Mouse (Mus musculus) brain, adult 2 months (tissue): ENCODE data around the gene 0610012G03Rik.

Experiments
- DNase-seq: peaks from one replicate; pipeline ENCODE4 v3.0.0; 2011; ENCODE audit warnings: low read depth, low spot score

The 0610012G03Rik gene

DNA sequence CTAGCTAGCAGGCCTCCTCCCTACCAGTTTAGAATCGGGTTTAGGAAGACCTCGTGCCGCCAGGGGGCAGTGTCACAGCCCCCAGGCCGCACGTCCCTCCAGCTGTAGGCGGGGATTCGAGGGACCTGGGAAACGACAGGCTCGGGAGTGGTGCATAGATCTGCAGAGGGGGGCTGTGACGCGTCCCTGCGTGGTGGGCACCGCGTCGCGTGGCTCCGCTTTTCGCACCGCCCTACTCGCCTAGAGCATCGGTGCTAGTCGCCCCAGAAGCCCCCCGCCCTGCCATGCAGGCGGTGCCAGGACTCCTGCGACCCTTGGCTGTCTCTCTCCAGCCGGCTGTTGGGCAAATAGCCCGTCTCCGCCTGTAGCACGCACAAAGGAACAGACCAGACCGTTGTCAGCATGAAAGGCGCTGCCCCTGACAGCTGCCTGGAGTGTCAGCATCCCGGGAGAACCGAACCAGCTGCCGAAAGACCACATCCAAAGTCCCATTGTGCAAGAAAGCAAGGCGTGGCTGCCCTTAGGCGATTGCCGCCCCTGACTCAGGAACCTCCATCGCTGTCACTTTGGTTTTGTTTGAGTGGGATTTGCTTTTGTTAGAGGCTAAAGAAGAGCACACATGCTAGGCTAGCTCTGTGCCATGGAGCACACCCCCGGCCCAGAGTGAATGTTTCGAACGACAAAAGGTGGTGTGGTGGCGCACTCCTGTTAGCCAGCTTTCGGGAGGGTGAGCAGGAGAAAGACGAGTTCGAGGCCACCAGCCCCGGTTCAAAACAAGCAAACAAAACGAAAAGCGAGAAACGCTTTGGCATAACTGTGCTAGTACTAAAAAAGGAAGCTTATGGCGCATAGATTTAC lies 15.2 kb downstream of the 0610012G03Rik start:
- DNase-seq, result peak; percentile 99

DNA sequence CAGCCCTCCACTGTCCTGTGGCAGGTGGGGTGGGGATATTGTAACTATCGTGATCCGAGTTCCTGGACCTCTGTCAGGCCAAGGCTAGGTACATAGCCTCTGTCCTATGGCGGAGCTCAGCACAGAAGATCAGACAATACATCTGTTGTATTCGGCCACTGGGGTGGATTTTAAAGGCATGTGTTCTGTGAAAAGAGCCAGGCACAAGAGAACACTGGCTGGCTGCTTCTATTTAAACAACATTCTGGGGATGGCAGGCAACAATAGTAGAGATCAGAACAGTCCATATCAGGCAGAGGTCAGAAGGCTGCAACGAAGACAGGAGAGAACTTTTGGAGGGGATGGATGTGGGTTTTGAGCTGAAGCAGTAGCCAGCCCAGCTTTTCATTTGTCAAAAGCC lies 16.0 kb downstream of the 0610012G03Rik start:
- DNase-seq, result peak; percentile 80

DNA sequence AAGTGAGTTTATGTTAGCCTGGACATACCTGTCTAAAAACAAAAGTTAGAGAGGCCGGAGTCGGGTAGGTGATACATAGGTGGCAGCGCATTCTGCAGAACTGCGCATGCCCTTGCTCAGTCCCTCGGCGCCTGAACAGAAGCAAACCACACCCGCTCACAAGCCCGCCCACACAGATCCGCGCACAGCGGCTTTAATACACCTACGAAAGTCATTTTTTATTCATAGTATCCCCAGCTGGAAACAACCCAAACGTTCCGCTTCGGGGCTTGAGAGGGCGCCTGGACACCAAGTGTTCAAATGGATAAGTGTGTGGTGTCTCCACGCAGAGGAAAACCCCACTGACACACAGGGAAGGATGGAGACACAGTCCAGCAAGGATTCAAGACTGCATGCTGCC lies 17.0 kb downstream of the 0610012G03Rik start:
- DNase-seq, result peak; percentile 76

DNA sequence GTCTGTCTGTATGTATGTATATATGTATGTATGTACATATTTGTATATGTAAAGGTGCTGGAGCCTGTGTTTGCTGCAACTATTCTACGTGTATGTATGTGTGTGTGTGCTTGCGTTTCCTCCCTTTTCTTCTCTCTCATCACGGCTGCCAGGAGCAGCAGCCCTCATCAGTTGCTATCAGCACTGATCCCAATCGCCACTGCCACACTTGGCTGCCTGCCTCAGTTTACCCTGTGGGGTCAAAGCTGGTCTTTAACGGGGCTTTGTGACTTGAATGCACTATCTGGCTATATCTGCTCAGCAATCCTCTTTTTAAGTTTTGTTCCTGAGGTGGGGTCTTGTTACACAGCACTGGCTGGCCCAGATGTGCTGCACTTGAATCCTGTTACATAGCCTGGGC lies 20.9 kb downstream of the 0610012G03Rik start:
- DNase-seq, result no peak

DNA sequence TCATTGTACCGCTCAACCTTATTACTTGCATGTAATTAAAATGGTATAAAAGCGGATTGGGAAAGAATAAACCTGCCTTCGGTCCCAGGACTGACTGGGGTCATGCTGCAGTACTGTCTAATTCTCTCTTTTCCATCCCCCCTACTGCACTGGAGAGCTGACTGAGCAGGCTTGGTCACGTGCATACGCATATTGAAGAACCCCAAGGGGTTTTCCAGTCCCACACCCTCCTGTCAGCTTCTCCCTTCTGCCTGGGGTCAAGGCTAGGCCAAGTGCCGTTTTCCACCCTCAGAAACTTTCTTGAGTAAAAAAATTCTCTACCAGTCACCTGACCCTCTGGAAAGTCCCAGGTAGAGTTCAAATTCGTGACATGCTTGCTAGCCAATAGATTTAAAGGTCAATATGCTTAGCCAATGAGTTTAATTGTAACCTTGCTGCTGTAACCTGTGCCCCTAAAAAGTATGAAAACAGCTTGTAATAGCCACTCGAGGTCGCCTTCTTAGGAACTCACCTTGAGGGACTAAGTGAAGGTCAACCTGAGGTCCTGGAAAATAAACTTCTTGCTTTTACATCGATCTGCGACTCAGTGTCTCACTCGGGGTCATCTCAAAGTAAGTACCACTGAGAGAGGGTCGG lies 21.6 kb downstream of the 0610012G03Rik start:
- DNase-seq, result no peak

DNA sequence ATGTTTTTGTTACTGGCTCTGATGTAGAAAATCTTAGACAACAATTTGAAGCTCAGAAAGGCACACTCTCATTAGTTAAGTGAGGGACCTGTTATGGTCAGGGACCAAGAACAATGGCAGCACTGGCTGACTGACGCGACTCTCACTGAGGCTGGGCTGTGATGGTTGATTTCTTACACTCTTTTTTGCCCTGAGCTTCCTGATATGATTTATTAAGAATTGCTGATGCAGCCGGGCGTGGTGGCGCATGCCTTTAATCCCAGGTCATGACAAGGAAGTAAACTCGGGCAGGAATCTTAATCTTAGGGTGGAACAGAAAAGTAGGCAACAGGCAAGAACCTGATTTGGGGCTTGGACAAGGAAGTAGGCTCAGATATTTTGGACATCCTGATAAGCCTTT lies 22.2 kb downstream of the 0610012G03Rik start:
- no peak for DNase-seq

DNA sequence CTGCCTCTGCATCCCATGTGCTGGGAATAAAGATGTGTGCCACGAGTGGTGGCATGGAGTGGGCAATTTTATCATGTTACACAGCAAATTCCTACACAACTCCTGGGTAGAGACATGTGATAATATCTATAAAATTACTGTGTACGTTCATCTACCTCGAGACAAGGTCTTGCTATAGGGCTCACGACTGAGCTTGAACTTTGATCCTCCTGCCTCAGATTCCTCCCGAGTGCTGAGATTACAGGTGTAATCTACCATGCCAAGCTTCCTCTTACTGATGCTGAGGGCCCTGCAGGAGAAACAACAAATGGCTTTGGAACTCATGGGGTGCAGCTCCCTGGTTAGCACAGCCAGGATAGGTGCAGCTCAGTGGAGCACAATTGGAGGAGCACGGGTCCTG lies 23.9 kb downstream of the 0610012G03Rik start:
- no peak for DNase-seq

DNA sequence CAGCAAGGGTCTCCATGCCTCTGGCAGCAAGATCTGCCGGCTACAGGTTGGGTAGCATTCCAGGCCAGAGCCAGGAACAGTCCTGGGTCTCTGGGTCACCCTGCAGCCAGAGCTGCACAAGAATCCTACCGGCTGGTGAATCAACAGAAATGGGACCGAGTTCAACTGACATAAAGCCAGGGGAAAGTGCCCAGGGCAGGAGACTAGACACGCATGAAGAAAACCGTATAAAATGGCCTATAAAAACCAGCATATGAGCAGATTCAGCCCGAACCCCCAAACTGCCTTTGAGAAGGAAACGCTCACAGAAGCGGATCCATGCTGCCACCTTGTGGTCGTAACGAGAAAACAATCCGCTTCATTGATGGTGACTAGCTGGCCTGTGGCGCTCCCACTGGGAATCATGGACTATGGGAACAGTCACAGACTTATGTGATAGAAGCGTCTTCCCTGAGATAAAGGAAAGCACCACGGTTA lies 30.0 kb downstream of the 0610012G03Rik start:
- DNase-seq, result peak; percentile 95

DNA sequence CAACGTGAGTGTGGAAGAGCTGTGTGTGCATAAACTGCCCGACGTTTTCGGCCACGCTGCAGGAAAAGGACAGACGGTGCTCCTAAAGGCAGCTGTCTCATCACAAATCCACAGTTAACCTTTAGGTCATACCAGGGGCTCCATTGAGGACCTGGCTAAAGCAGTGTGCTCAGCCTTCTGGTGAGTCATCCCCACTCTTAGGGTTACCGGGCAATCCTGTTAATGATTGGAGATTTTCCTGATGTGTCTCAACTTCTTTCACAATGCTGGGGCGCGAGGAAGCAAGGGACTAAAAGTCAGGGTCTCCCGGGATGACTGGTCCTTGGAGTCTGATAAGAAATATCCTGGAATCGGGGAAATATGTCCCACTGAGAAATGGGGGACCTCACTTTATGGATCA lies 30.5 kb downstream of the 0610012G03Rik start:
- DNase-seq, result no peak

DNA sequence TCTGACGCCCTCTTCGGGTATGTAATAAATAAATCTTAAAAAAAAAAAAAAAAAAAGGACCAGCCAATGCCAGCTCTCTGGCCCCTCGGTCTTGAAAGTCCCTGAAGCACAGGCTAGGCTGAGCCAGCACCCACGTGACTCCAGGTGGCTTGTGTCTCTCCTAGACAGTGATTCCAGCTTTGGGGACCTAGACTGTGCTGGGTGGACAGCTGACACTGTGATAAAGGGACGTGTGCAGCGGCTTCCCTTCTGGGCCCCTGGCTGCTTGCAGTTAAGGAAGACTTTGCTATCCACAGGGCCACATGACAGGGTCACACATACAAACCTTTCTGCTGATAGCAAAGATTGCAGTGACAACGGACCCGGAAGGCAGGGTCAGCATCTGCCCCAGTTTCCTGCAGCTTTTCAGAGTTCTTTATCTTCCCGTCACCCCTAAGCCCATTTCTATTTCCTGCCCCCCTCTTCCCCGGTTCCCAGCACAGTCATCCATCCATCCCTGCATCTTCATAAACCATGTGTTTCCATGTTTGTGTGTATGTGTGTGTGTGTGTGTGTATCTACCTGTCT lies 37.9 kb downstream of the 0610012G03Rik start:
- DNase-seq, result no peak

DNA sequence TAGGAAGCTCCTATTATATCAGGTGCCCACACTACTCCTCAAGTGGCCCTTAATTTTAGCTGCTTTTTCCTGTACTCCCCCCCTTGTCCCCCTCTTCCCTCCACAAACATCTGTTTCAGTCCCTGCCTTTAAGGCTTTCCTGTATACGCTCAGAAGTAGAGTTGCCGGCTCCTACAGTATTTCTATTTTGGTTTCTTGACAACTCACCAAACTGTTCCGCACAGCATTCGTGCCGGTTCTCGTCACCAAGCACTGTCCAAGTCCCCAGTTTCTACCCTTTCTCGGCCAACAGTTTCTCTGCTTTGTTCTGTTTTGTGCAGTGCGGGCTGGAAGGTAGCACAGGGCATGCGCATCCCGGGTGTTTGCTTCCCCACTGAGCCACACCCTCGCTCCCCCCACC lies 39.3 kb downstream of the 0610012G03Rik start:
- peak; percentile 86 for DNase-seq

DNA sequence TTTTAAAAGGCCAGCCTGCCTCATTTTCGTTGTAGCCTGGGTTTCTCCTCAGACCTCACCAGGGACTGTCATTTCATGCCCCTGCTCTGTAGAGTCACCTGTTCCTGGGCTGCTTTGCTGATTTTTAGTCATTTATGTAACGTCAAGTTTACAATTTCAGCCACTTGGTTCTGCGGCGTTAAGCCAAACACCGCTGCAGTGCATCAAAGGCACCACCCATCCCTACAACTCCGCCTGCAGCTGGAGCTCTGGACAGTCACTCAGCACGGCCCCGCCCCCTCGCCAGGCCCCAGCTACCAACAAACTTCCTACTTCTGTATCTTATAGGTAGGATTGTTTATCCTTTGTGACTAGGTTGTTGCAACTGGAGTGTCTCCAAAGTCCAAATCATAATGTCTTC lies 41.4 kb downstream of the 0610012G03Rik start:
- peak; percentile 68 for DNase-seq

DNA sequence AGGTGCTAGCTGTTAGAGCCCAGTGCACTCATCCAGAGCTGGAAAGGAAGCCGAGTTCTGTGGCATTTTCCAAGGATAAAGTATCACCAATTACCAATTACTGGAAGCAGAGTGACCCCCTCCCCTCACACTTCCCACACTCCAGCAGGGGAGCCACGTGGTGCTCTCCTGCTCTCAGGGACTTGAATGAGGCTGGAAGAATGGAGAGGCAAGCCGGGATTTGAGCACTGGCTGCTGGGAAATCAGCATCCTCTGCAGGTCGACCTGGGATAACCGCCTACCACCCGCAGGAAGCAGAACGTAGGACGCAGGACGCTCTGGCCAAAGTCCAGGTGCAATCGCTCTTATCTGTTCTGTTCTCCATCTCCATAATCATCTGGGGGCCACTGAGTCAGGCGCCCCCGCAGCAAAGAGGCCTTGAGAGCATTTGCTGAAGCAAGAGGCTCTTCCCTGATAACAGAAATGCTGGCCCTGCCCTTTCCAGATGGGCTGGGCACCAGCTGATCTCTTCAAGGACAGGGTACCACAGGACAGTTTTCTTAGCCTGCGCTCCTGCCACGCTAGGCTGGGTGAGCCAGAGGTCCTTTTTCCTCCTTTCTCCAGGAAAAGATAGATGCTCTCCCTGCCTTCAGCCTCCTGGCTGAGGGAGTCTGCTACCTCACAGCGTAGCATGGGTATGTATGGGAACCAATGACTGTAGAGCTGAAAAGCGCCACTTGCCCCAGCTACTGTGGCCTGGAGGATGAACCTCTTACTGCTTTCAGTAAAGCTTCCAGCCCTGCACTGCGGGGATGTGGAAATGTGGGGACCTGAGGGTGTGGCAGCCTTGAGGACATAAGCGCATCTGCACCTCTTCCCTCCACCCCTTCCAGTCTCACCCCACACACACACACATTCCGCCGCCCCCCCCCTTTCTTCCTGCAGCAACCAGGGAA lies 42.1 kb downstream of the 0610012G03Rik start:
- DNase-seq, result peak; percentile 76

DNA sequence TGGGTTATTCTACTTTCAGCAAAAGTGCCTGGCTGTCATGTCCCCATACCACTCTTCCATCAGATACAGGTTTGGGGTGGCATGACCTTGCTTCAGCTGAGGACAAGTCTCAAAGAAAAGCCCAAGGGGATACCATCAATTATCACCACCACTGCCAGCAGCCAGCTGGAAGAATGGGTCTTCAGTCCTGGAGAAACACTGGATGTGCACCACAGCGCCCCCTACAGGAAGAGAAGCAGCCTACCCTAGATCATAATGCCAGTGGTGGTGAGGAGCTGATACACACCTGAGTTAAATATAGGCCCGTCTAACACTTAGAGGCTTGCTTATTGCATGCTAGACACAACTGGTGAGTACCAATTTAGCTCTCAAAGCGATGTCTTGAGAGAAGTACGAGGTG lies 43.0 kb downstream of the 0610012G03Rik start:
- peak; percentile 15 for DNase-seq

DNA sequence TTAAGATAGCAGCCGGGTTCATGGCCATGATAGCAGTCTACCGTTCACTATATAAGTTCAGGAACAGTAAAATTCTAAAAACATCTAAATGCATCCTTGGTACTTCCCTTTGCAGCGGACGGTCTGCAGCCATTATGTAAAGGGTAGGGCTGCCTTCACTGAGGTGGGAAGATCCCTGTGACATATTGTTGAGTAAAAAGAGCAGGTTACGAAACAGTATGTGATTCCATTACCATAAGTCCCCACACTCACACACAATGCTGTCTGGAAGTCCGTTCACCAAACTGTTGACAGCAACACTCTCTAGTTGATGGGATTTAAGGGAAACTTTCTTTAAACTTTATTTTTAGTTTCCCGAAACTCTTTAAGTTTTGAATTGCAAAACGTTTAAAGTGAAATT lies 45.1 kb downstream of the 0610012G03Rik start:
- peak; percentile 40 for DNase-seq

DNA sequence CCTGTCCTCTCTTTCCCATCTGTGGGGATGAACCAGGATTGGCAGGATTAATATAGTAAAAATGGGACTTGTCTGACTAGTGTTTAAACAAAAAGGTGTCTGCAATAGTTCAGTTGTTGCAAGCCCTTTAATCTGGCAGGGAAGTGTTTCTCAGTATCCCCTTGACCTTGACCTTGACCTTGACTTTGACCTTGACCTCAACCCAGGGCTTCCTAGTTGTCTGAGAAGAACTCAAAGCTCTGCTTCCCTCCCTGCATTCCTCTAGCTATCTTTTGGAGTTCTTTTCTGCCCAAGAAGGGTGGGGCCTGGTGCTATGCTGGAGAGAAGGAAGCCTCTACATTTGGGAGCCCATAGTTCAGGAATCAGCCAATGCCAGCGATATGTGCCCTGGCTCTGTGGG lies 46.4 kb downstream of the 0610012G03Rik start:
- no peak for DNase-seq

DNA sequence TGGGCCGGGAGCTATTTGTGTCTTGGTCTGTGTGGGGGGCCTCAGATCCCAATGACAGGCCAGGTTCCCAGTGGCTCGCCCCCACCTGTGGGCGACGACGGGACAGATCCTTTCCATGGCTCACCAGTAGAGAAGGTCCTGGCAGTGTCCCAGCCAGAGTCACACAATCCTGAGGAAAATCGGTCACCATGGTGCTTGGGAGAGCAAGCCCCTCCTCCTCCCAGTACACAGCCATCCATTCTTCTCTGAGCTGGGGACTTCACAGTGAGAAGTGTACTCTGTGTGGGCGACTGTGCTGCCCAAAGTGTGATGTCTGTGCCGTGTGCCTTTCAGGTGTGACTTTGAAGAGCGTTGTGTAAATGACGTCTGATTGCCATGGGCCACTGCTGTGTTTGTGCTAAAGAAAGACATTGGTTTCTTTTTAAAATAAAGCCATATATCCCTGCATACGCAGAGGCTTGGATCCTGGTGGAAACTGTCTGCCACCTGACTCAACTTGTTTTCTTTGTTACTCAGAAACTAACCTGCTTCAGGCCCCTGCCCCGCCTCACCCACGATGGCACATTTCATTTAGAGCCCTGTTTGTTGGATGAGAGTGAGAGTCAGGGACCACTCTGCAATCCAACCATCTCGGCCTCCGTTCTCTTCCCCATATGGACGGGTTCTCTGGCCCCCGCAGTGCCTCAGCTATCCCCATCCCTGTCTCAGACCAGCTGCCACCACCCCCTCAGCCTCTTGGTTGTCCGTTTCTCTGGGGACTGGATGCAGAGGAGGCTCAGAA lies 49.6 kb downstream of the 0610012G03Rik start:
- peak; percentile 95 for DNase-seq
